Mouse (Mus musculus) embryonic stem cell, embryonic (primary cell): ENCODE data around the gene Tpra1.

Experiments
- CTCF ChIA-PET, 4 experiments: fragments of 300-600 bp in 2 of 4; fragments of 350-600 bp in 2 of 4; sonication (Branson Sonifier 250); formaldehyde crosslinking; loops; one replicate each; lab custom pipeline; 2022; ENCODE audit warnings: inconsistent platforms in 2 of 4; lab: Charles Lee
- POLR2A ChIA-PET, 4 experiments: fragments of 300-600 bp in 2 of 4; fragments of 350-600 bp in 2 of 4; sonication (Branson Sonifier 250); formaldehyde crosslinking; loops; one replicate each; lab custom pipeline; 2022; ENCODE audit warnings: antibody characterized with exemption in 4 of 4, inconsistent platforms in 1 of 4; lab: Charles Lee

The Tpra1 gene

GRCm38 (mm10) chr6:88881334-88881733 lies 20.7 kb upstream of the Tpra1 start:
- CTCF ChIA-PET: interaction anchor here in 2 of 4 experiments (0.7 to 1.8 kb wide), 3 partner anchors 9 to 685 kb away, joined by 3 to 6 read pairs (median 4); no protein-coding TSS in a partner anchor
- POLR2A ChIA-PET: interaction anchor here in 2 of 4 experiments (0.8 to 20.5 kb wide), 9 partner anchors 10 to 763 kb away, joined by 3 to 443 read pairs (median 4); partner anchors contain the start of genes Mcm2 (in 2 of the 2), Tpra1 (in 2 of the 2) and Txnrd3 (in 1 of the 2)

GRCm38 (mm10) chr6:88884195-88884594 lies 17.9 kb upstream of the Tpra1 start:
- ChIA-PET CTCF (interaction anchor here in 3 of 4 experiments (0.7 to 4.0 kb wide), 7 partner anchors 11 to 318 kb away, joined by 3 to 17 read pairs (median 5); partner anchors contain the start of gene Abtb1 (in 2 of the 3)), POLR2A (interaction anchor here (0.5 to 20.5 kb wide), 20 partner anchors 4 to 1059 kb away, joined by 3 to 443 read pairs (median 4); partner anchors contain the start of genes Mcm2 (in 4 of the 4), Tpra1 (in 2 of the 4), Abtb1 (in 1 of the 4) and Podxl2 (in 1 of the 4))

GRCm38 (mm10) chr6:88884690-88885089 lies 17.4 kb upstream of the Tpra1 start:
- ChIA-PET POLR2A (interaction anchor here (0.5 to 20.5 kb wide), 23 partner anchors 5 to 1059 kb away, joined by 3 to 443 read pairs (median 4); partner anchors contain the start of genes Mcm2 (in 4 of the 4), Podxl2 (in 2 of the 4), Tpra1 (in 2 of the 4) and Abtb1 (in 1 of the 4)), CTCF (interaction anchor here in 3 of 4 experiments (0.7 to 4.0 kb wide), 6 partner anchors 11 to 319 kb away, joined by 3 to 17 read pairs (median 4); partner anchors contain the start of gene Abtb1 (in 1 of the 3))

- POLR2A ChIA-PET: interaction anchor here (0.6 to 20.5 kb wide), 14 partner anchors 6 to 396 kb away, joined by 3 to 443 read pairs (median 4); partner anchors contain the start of genes Podxl2 (in 3 of the 4), Mcm2 (in 2 of the 4) and Tpra1 (in 2 of the 4)
- CTCF ChIA-PET: interaction anchor here in 3 of 4 experiments (0.6 to 4.0 kb wide), 3 partner anchors 10 to 1068 kb away, joined by 3 to 17 read pairs (median 3); no protein-coding TSS in a partner anchor
These were observed 16.2 kb upstream of the Tpra1 start for GRCm38 (mm10) chr6:88885644-88886416.

GRCm38 (mm10) chr6:88886417-88886967 lies 15.6 kb upstream of the Tpra1 start:
- ChIA-PET POLR2A (interaction anchor here in 3 of 4 experiments (0.6 to 20.5 kb wide), 14 partner anchors 5 to 1578 kb away, joined by 3 to 443 read pairs (median 6); partner anchors contain the start of genes Mcm2 (in 2 of the 3), Tpra1 (in 2 of the 3) and Podxl2 (in 1 of the 3)), CTCF (interaction anchor here in 3 of 4 experiments (0.6 to 4.0 kb wide), 4 partner anchors 9 to 1069 kb away, joined by 3 to 17 read pairs (median 4); no protein-coding TSS in a partner anchor)

GRCm38 (mm10) chr6:88889410-88890042 lies 12.5 kb upstream of the Tpra1 start:
- ChIA-PET CTCF (interaction anchor here in 2 of 4 experiments (0.9 to 2.3 kb wide), 7 partner anchors 10 to 766 kb away, joined by 3 to 14 read pairs (median 4); partner anchors contain the start of genes Abtb1 (in 1 of the 2) and Tpra1 (in 1 of the 2)), POLR2A (interaction anchor here (0.6 to 20.5 kb wide), 13 partner anchors 2 to 48 kb away, joined by 3 to 443 read pairs (median 6); partner anchors contain the start of genes Tpra1 (in 4 of the 4), Abtb1 (in 2 of the 4), Mcm2 (in 2 of the 4) and Podxl2 (in 1 of the 4))

GRCm38 (mm10) chr6:88890832-88891231 lies 11.2 kb upstream of the Tpra1 start:
- ChIA-PET CTCF (interaction anchor here in 2 of 4 experiments (0.5 to 1.4 kb wide), 4 partner anchors 9 to 28 kb away, joined by 3 to 4 read pairs (median 3); no protein-coding TSS in a partner anchor), POLR2A (interaction anchor here in 2 of 4 experiments (0.7 to 17.8 kb wide), 7 partner anchors 11 to 330 kb away, joined by 3 to 443 read pairs (median 3); partner anchors contain the start of genes Abtb1 (in 1 of the 2), Podxl2 (in 1 of the 2) and Tpra1 (in 1 of the 2))

GRCm38 (mm10) chr6:88893559-88893958 lies 8.5 kb upstream of the Tpra1 start:
- ChIA-PET POLR2A (interaction anchor here in 3 of 4 experiments (0.6 to 17.8 kb wide), 8 partner anchors 9 to 401 kb away, joined by 3 to 443 read pairs (median 4); partner anchors contain the start of genes Podxl2 (in 1 of the 3) and Tpra1 (in 1 of the 3)), CTCF (interaction anchor here in 2 of 4 experiments (0.6 to 2.9 kb wide), 4 partner anchors 9 to 51 kb away, joined by 3 to 13 read pairs (median 4); partner anchors contain the start of genes Abtb1 (in 1 of the 2) and Tpra1 (in 1 of the 2))

- ChIA-PET CTCF (interaction anchor here (0.6 to 2.9 kb wide), 33 partner anchors 9 to 1002 kb away, joined by 3 to 17 read pairs (median 5); partner anchors contain the start of gene Abtb1 (in 1 of the 4)), POLR2A (interaction anchor here (0.6 to 17.8 kb wide), 25 partner anchors 8 to 983 kb away, joined by 3 to 443 read pairs (median 4); partner anchors contain the start of genes Abtb1 (in 1 of the 4), Podxl2 (in 1 of the 4) and Txnrd3 (in 1 of the 4))
These were observed 6.1 kb upstream of the Tpra1 start for GRCm38 (mm10) chr6:88895943-88896342.

- CTCF ChIA-PET: interaction anchor here in 1 of 4 experiments (1.0 kb wide), 1 partner anchor 41 kb away, joined by 3 read pairs; no protein-coding TSS in a partner anchor
- POLR2A ChIA-PET: interaction anchor here in 2 of 4 experiments (0.9 to 17.8 kb wide), 7 partner anchors 8 to 331 kb away, joined by 3 to 443 read pairs (median 7); partner anchors contain the start of genes Abtb1 (in 1 of the 2) and Podxl2 (in 1 of the 2)
These were observed 4.8 kb upstream of the Tpra1 start for GRCm38 (mm10) chr6:88897246-88897645.

GRCm38 (mm10) chr6:88898534-88899048 lies 3.5 kb upstream of the Tpra1 start, which contains the start of gene Mcm2:
TSS of gene Mcm2 (minus strand) at chr6:88898780.
- ChIA-PET POLR2A (interaction anchor here (0.5 to 17.8 kb wide), 53 partner anchors 8 to 814 kb away, joined by 3 to 443 read pairs (median 4); partner anchors contain the start of genes Abtb1 (in 3 of the 4), Txnrd3 (in 2 of the 4), Podxl2 (in 1 of the 4) and Rpn1 (in 1 of the 4)), CTCF (interaction anchor here (0.6 to 2.1 kb wide), 14 partner anchors 8 to 1489 kb away, joined by 3 to 11 read pairs (median 5); partner anchors contain the start of gene Abtb1 (in 1 of the 4))

GRCm38 (mm10) chr6:88899086-88899485 lies 3.0 kb upstream of the Tpra1 start:
- CTCF ChIA-PET: interaction anchor here (0.7 to 2.1 kb wide), 13 partner anchors 8 to 1490 kb away, joined by 4 to 11 read pairs (median 5); partner anchors contain the start of gene Abtb1 (in 1 of the 4)
- POLR2A ChIA-PET: interaction anchor here (0.6 to 17.8 kb wide), 42 partner anchors 8 to 745 kb away, joined by 3 to 443 read pairs (median 4); partner anchors contain the start of genes Abtb1 (in 3 of the 4), Podxl2 (in 1 of the 4), Ruvbl1 (in 1 of the 4) and Sec61a1 (in 1 of the 4)

- ChIA-PET POLR2A (interaction anchor here in 2 of 4 experiments (1.0 to 17.8 kb wide), 8 partner anchors 9 to 461 kb away, joined by 3 to 443 read pairs (median 8); partner anchors contain the start of genes Abtb1 (in 2 of the 2) and Podxl2 (in 1 of the 2)), CTCF (interaction anchor here in 3 of 4 experiments (1.0 to 2.1 kb wide), 4 partner anchors 16 to 58 kb away, joined by 4 to 11 read pairs (median 10); partner anchors contain the start of gene Abtb1 (in 1 of the 3))
These were observed 2.4 kb upstream of the Tpra1 start for GRCm38 (mm10) chr6:88899628-88900027.

- POLR2A ChIA-PET: interaction anchor here (0.6 to 3.2 kb wide), 39 partner anchors 9 to 743 kb away, joined by 3 to 22 read pairs (median 5); partner anchors contain the start of genes Txnrd3 (in 2 of the 4), Abtb1 (in 1 of the 4) and Podxl2 (in 1 of the 4)
- CTCF ChIA-PET: interaction anchor here (0.5 to 3.8 kb wide), 11 partner anchors 12 to 743 kb away, joined by 3 to 34 read pairs (median 5); partner anchors contain the start of genes Abtb1 (in 1 of the 4) and Txnrd3 (in 1 of the 4)
These were observed 580 bp upstream of the Tpra1 start for GRCm38 (mm10) chr6:88901471-88901870.

GRCm38 (mm10) chr6:88903708-88904107 lies 1.7 kb downstream of the Tpra1 start:
- CTCF ChIA-PET: interaction anchor here in 2 of 4 experiments (0.8 to 3.8 kb wide), 2 partner anchors 12 to 13 kb away, joined by 4 to 34 read pairs; no protein-coding TSS in a partner anchor
- POLR2A ChIA-PET: interaction anchor here in 2 of 4 experiments (0.5 to 3.2 kb wide), 10 partner anchors 7 to 671 kb away, joined by 3 to 22 read pairs (median 10); no protein-coding TSS in a partner anchor
